Mouse (Mus musculus): ENCODE data around the gene Mrpl23. TPM values are rescaled to one million over a fixed set of nuclear protein-coding genes. Genes with fewer than 3 reads are reported as not detected.

Gene Mrpl23
- polyA plus RNA-seq, 1 experiment from 2014 or later = 45.8 TPM

- DNase-seq (ENCODE audit: low spot score) (no peak), ATAC-seq (replicated peaks; ENCODE audit: low FRiP score, low TSS enrichment, low read depth) (no peak; the same call in 1 of the 2 replicates)
- 10% methylated on average over 14 of the region's 14 CpGs for WGBS
- H3K36me3 ChIP-seq (ENCODE audit: control insufficient read depth, insufficient read depth, low read length) = no peaks in the 10 kb centered on the region
- peak overlapping the region; percentile 91 for H3K27ac ChIP-seq (ENCODE audit: low read depth)
- H3K4me3 ChIP-seq (ENCODE audit: low read depth, low read length) = no peak overlapping the region
- H3K27me3 ChIP-seq (replicated peaks; ENCODE audit: control insufficient read depth, insufficient read depth, low read length) = no peaks in the 10 kb centered on the region
- no peak overlapping the region for H3K9ac ChIP-seq (ENCODE audit: low read length)
- H3K9me3 ChIP-seq (ENCODE audit: control insufficient read depth, low read length) = no peaks in the 10 kb centered on the region
- peaks cover 44% of the 10 kb centered on the region for H3K4me1 ChIP-seq (replicated peaks; ENCODE audit: control insufficient read depth, insufficient read depth, low read length)
- H3K4me2 ChIP-seq (ENCODE audit: low read length) = peak overlapping the region; percentile 5; the same call in 1 of the 2 replicates
Observed at GRCm38 (mm10) chr7:142509518-142509917, 23.0 kb upstream of the Mrpl23 start.

DNA sequence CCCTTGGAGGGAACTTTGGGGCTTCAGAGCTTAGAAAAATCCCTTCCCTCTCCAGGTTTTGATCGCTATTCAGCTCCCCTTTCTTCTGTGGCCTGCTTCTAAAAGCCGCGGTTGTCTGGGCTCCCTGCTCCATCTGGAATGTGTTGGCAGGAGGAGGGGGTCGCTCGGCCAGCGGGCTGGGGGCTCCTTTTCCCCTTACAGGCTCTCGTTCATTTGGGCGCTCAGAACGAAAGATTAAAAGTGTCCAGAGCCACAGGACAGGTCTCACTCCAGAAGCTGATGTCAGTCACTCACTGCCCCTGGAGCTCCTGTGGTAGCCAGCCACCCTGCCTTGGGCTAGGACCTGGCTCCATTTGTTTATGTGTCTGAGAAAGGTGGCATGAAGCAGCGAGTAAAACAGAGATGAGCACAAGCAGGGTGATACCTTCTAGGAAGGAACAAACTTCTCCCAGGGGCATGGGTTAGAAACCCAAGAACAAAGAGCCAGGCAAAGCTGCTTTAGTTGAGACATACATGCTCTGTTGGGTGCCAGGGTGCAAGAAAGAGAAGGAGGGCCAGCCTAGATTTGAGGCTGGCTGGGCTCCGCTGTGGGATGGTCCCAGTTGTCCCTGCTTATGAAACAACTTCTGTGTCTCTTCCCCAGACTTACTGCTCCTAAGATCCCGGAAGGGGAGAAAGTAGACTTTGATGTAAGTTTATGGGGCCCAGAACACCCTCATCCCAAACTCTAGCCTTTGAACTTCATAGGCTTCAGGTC lies 22.3 kb upstream of the Mrpl23 start:
- no peaks in the 10 kb centered on the region for H3K9me3 ChIP-seq (ENCODE audit: control insufficient read depth, low read length)
- WGBS = 13% methylated on average over 12 of the region's 12 CpGs
- no peak overlapping the region for H3K9ac ChIP-seq (ENCODE audit: low read length)
- peaks cover 44% of the 10 kb centered on the region for H3K4me1 ChIP-seq (replicated peaks; ENCODE audit: control insufficient read depth, insufficient read depth, low read length)
- peak overlapping the region; percentile 5; the same call in 1 of the 2 replicates for H3K4me2 ChIP-seq (ENCODE audit: low read length)
- DNase-seq (ENCODE audit: low spot score) (no peak), ATAC-seq (replicated peaks; ENCODE audit: low FRiP score, low TSS enrichment, low read depth) (no peak)
- peak overlapping the region; percentile 91 for H3K27ac ChIP-seq (ENCODE audit: low read depth)
- no peaks in the 10 kb centered on the region for H3K36me3 ChIP-seq (ENCODE audit: control insufficient read depth, insufficient read depth, low read length)
- H3K4me3 ChIP-seq (ENCODE audit: low read depth, low read length) = no peak overlapping the region
- no peaks in the 10 kb centered on the region for H3K27me3 ChIP-seq (replicated peaks; ENCODE audit: control insufficient read depth, insufficient read depth, low read length)

DNA sequence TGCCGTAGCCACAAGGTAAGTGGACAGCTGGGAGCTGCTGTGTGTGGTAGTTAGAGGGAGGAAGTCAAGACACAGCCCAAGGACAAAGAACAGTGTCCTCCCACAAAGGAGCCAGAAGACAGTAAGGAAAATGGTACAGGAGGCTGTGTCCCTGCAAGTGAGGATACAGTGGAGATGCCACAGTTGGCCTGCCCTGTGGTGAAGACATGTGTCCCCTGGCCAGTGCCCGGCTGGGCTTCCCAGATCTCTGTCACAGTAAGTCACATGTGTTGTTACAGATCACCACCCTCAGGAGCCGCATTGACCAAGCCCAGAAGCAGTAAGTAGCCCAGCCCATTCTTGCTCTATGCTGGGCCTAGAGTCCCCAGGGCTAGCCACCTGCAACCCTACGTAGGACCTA lies 18.4 kb upstream of the Mrpl23 start:
- no peak overlapping the region for H3K4me3 ChIP-seq (ENCODE audit: low read depth, low read length)
- H3K27me3 ChIP-seq (replicated peaks; ENCODE audit: control insufficient read depth, insufficient read depth, low read length) = no peaks in the 10 kb centered on the region
- H3K4me2 ChIP-seq (ENCODE audit: low read length) = no peak overlapping the region
- DNase-seq (ENCODE audit: low spot score) (no peak), ATAC-seq (replicated peaks; ENCODE audit: low FRiP score, low TSS enrichment, low read depth) (no peak)
- 82% methylated on average over 4 of the region's 4 CpGs for WGBS
- H3K36me3 ChIP-seq (ENCODE audit: control insufficient read depth, insufficient read depth, low read length) = no peaks in the 10 kb centered on the region
- H3K9ac ChIP-seq (ENCODE audit: low read length) = no peak overlapping the region
- H3K9me3 ChIP-seq (ENCODE audit: control insufficient read depth, low read length) = no peaks in the 10 kb centered on the region
- peaks cover 38% of the 10 kb centered on the region for H3K4me1 ChIP-seq (replicated peaks; ENCODE audit: control insufficient read depth, insufficient read depth, low read length)
- no peak overlapping the region for H3K27ac ChIP-seq (ENCODE audit: low read depth)

- ATAC-seq (replicated peaks; ENCODE audit: low FRiP score, low TSS enrichment, low read depth) = peak; percentile 84
- H3K4me3 ChIP-seq (ENCODE audit: low read depth, low read length) = no peak overlapping the region
Observed at GRCm38 (mm10) chr7:142516221-142516978, 16.1 kb upstream of the Mrpl23 start.

DNA sequence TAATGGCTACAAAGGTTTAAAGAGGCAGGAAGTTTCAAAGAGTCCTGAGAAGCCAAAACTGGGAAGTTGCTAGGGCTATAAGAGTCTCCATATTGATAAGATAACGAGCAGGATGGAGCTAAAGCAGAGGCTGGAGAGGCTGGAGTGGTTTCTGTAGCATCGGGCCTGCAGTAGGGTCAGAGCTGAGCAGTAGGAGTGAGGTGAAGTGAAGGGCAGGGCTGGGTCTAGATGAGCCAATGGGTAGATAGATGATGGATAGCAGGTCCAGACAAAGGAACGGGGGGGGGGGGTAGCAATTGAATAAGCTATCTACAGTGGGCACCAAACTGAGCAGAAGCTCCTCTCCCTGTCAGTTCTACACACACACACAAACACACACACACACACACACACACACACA lies 15.0 kb upstream of the Mrpl23 start:
- Histone ChIP-seq H3K9ac (ENCODE audit: low read length) (no peak overlapping the region), H3K36me3 (ENCODE audit: control insufficient read depth, insufficient read depth, low read length) (no peaks in the 10 kb centered on the region), H3K4me3 (ENCODE audit: low read depth, low read length) (no peak overlapping the region), H3K9me3 (ENCODE audit: control insufficient read depth, low read length) (no peaks in the 10 kb centered on the region), H3K27ac (ENCODE audit: low read depth) (no peak overlapping the region), H3K4me1 (replicated peaks; ENCODE audit: control insufficient read depth, insufficient read depth, low read length) (peaks cover 38% of the 10 kb centered on the region), H3K4me2 (ENCODE audit: low read length) (no peak overlapping the region), H3K27me3 (replicated peaks; ENCODE audit: control insufficient read depth, insufficient read depth, low read length) (no peaks in the 10 kb centered on the region)
- ATAC-seq (replicated peaks; ENCODE audit: low FRiP score, low TSS enrichment, low read depth) (no peak), DNase-seq (ENCODE audit: low spot score) (no peak)
- WGBS = 48% methylated on average over 3 of the region's 3 CpGs

More at GRCm38 (mm10) chr7:142516221-142516978, 16.1 kb upstream of the Mrpl23 start:
- DNase-seq (ENCODE audit: low spot score) = peak; percentile 81
- Histone ChIP-seq H3K9ac (ENCODE audit: low read length) (peak overlapping the region; percentile 32), H3K9me3 (ENCODE audit: control insufficient read depth, low read length) (no peaks in the 10 kb centered on the region), H3K27ac (ENCODE audit: low read depth) (peak overlapping the region; percentile 91), H3K4me1 (replicated peaks; ENCODE audit: control insufficient read depth, insufficient read depth, low read length) (peaks cover 35% of the 10 kb centered on the region), H3K4me2 (ENCODE audit: low read length) (peak overlapping the region; percentile 33), H3K36me3 (ENCODE audit: control insufficient read depth, insufficient read depth, low read length) (no peaks in the 10 kb centered on the region), H3K27me3 (replicated peaks; ENCODE audit: control insufficient read depth, insufficient read depth, low read length) (no peaks in the 10 kb centered on the region)
- 28% methylated on average over 21 of the region's 21 CpGs for WGBS

- Histone ChIP-seq H3K36me3 (ENCODE audit: control insufficient read depth, insufficient read depth, low read length) (no peaks in the 10 kb centered on the region), H3K9ac (ENCODE audit: low read length) (no peak overlapping the region), H3K27ac (ENCODE audit: low read depth) (peak overlapping the region; percentile 77; the same call in 1 of the 2 replicates), H3K4me1 (replicated peaks; ENCODE audit: control insufficient read depth, insufficient read depth, low read length) (peaks cover 62% of the 10 kb centered on the region), H3K9me3 (ENCODE audit: control insufficient read depth, low read length) (no peaks in the 10 kb centered on the region), H3K4me3 (ENCODE audit: low read depth, low read length) (no peak overlapping the region), H3K4me2 (ENCODE audit: low read length) (no peak overlapping the region), H3K27me3 (replicated peaks; ENCODE audit: control insufficient read depth, insufficient read depth, low read length) (no peaks in the 10 kb centered on the region)
- ATAC-seq (replicated peaks; ENCODE audit: low FRiP score, low TSS enrichment, low read depth) (no peak), DNase-seq (ENCODE audit: low spot score) (no peak)
- 66% methylated on average over 4 of the region's 4 CpGs for WGBS
Observed at GRCm38 (mm10) chr7:142520331-142520730, 12.2 kb upstream of the Mrpl23 start.

DNA sequence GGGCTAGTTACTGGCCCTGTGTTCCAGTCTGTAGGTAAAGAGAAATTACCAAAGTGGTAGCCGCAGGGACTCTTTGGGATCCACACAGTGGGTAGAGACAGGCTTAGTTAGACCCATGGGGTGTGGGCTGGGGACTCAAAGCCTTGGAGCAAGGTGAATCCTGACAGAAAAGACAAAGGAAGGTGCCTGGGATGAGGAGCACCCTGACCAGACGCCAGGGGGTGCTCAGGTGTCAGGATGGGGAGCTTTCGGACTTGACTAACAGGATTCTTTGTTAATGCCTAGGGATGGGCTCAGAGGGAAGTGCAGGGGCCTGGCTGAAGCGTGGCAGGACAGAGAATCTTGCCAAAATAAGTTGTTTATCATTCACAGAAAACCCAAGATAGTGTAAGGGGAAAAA lies 10.1 kb upstream of the Mrpl23 start:
- Histone ChIP-seq H3K9ac (ENCODE audit: low read length) (no peak overlapping the region), H3K27ac (ENCODE audit: low read depth) (peak overlapping the region; percentile 93), H3K27me3 (replicated peaks; ENCODE audit: control insufficient read depth, insufficient read depth, low read length) (no peaks in the 10 kb centered on the region), H3K36me3 (ENCODE audit: control insufficient read depth, insufficient read depth, low read length) (no peaks in the 10 kb centered on the region), H3K4me3 (ENCODE audit: low read depth, low read length) (no peak overlapping the region), H3K9me3 (ENCODE audit: control insufficient read depth, low read length) (no peaks in the 10 kb centered on the region), H3K4me2 (ENCODE audit: low read length) (no peak overlapping the region), H3K4me1 (replicated peaks; ENCODE audit: control insufficient read depth, insufficient read depth, low read length) (peaks cover 60% of the 10 kb centered on the region)
- 22% methylated on average over 4 of the region's 4 CpGs for WGBS
- ATAC-seq (replicated peaks; ENCODE audit: low FRiP score, low TSS enrichment, low read depth) (no peak), DNase-seq (ENCODE audit: low spot score) (peak; percentile 83)

GRCm38 (mm10) chr7:142523200-142523990 lies 9.1 kb upstream of the Mrpl23 start:
- peaks cover 65% of the 10 kb centered on the region for H3K4me1 ChIP-seq (replicated peaks; ENCODE audit: control insufficient read depth, insufficient read depth, low read length)
- DNase-seq (ENCODE audit: low spot score) = no peak

More at GRCm38 (mm10) chr7:142523200-142523990, 9.1 kb upstream of the Mrpl23 start:
- Histone ChIP-seq H3K27ac (ENCODE audit: low read depth) (peak overlapping the region; percentile 93), H3K9ac (ENCODE audit: low read length) (peak overlapping the region; percentile 37), H3K27me3 (replicated peaks; ENCODE audit: control insufficient read depth, insufficient read depth, low read length) (no peaks in the 10 kb centered on the region), H3K4me3 (ENCODE audit: low read depth, low read length) (no peak overlapping the region), H3K4me2 (ENCODE audit: low read length) (peak overlapping the region; percentile 6; the same call in 1 of the 2 replicates), H3K36me3 (ENCODE audit: control insufficient read depth, insufficient read depth, low read length) (no peaks in the 10 kb centered on the region), H3K9me3 (ENCODE audit: control insufficient read depth, low read length) (no peaks in the 10 kb centered on the region)
- no peak for ATAC-seq (replicated peaks; ENCODE audit: low FRiP score, low TSS enrichment, low read depth)
- WGBS = 15% methylated on average over 17 of the region's 17 CpGs
